Mouse (Mus musculus): ENCODE measurements at regions not wholly inside any gene's neighbourhood (a gene's known extent, or its start where the extent isn't known, plus 50 kb on each side); places are given as distances from the start of the nearest gene placed in this dataset.

DNA sequence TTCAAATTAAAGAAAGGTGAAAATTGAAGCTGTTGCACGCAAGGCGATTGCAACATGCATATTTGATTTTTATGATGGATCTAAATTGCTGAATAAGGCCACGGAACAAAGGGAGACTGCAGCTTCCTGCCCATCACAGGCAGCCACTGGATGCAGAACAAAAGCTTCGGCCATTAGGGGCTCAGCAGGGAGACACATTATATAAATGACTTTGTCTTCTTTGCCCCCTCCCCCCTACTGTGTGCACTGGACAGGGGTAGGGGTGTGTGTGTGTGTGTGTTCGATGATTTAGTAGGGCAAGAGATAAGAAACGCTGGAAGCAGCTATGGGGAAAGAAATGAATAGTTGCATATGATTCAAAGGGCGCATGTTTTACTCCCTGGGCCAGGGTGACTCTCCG lies 481.2 kb upstream of the Pmfbp1 start:
- Histone ChIP-seq H3K4me1 (peaks cover 12% of the 10 kb centered on the region), H3K27ac (no peak overlapping the region)
- WGBS, result 42% methylated on average over 8 of the region's 8 CpGs

DNA sequence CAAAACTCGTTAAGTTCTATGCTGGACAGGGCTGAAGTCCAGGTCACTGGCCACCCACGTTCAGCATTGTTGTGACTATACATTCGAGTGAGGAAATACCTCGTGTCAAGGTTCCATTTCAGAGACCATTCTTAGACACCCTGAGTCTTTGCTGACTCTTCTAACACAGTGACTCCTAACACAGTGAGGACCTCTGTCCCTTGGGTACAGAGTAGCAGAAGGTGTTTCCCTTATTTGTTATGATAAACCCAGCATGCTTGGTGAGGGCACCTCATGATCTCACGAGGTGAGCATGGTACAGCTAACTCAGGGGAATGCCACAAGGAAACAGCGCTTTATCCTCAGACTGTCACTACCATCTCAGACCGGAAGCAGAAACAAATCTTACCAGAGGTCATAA lies 480.2 kb upstream of the Pmfbp1 start:
- Histone ChIP-seq H3K9ac (no peak overlapping the region), H3K36me3 (no peaks in the 10 kb centered on the region), H3K4me1 (peaks cover 12% of the 10 kb centered on the region), H3K27ac (no peak overlapping the region), H3K9me3 (no peaks in the 10 kb centered on the region), H3K4me3 (no peak overlapping the region), H3K27me3 (no peaks in the 10 kb centered on the region), H3K4me2 (replicated peaks) (no peak overlapping the region)
- WGBS, result 69% methylated on average over 7 of the region's 7 CpGs
- no peak for ATAC-seq (ENCODE audit: low FRiP score, low read depth)

More for the DNA sequence above, 481.2 kb upstream of the Pmfbp1 start:
- H3K9ac ChIP-seq, result no peak overlapping the region
- no peak overlapping the region for H3K4me3 ChIP-seq
- no peak for ATAC-seq (ENCODE audit: low FRiP score, low read depth)
- H3K4me2 ChIP-seq (replicated peaks), result no peak overlapping the region
- H3K9me3 ChIP-seq, result no peaks in the 10 kb centered on the region
- H3K27me3 ChIP-seq, result no peaks in the 10 kb centered on the region
- no peaks in the 10 kb centered on the region for H3K36me3 ChIP-seq

DNA sequence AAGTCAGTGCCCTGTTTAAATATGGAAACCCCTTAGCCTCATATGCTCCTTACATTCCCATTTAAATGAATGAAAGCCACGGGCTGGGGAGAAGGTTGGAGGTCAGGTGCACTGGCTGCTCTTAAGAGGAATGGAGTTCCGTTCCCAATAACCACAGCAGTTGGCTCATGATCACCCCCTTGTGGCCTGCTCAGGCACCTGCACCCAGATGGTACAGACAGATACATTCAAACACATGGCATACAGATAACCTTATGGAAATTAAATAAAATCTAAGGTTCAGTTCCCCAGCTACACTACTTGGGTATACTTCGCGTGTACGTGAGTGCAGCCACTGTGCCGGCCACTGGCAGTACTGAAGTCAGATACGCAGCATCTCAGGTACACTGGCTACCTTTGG lies 479.1 kb upstream of the Pmfbp1 start:
- no peaks in the 10 kb centered on the region for H3K27me3 ChIP-seq
- 69% methylated on average over 7 of the region's 7 CpGs for WGBS
- no peaks in the 10 kb centered on the region for H3K36me3 ChIP-seq
- H3K4me3 ChIP-seq, result no peak overlapping the region
- H3K4me2 ChIP-seq (replicated peaks), result no peak overlapping the region
- no peak overlapping the region for H3K9ac ChIP-seq
- no peak overlapping the region for H3K27ac ChIP-seq
- H3K9me3 ChIP-seq, result no peaks in the 10 kb centered on the region
- H3K4me1 ChIP-seq, result peaks cover 12% of the 10 kb centered on the region
- ATAC-seq (ENCODE audit: low FRiP score, low read depth), result no peak

DNA sequence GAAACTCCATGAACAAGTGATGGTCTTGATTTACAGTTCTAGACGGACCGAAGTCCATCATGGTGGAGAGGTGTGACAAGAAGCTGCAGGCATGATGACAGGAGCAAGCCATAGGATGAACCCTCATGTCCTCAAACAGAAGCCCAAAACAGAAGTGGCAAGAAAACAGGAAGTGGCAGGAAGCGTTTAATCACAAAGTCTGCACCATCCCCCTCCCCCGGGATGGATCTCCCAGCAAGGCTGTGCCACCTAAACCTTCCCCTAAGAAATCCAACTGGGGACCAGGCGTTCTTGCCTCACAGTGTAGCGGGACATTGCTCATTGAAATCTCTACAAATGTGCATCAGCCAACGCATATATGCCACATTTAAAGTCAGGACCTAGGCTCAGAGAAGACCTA lies 474.3 kb upstream of the Pmfbp1 start:
- ATAC-seq (ENCODE audit: low FRiP score, low read depth), result no peak
- Histone ChIP-seq H3K27ac (no peak overlapping the region), H3K4me1 (0 out of 2 replicates have a peak, but pooled peaks cover 3% of the 10 kb centered on the region), H3K4me2 (replicated peaks) (no peak overlapping the region), H3K4me3 (no peak overlapping the region), H3K9me3 (no peaks in the 10 kb centered on the region), H3K36me3 (no peaks in the 10 kb centered on the region), H3K27me3 (no peaks in the 10 kb centered on the region), H3K9ac (no peak overlapping the region)
- WGBS, result 87% methylated on average over 7 of the region's 7 CpGs

DNA sequence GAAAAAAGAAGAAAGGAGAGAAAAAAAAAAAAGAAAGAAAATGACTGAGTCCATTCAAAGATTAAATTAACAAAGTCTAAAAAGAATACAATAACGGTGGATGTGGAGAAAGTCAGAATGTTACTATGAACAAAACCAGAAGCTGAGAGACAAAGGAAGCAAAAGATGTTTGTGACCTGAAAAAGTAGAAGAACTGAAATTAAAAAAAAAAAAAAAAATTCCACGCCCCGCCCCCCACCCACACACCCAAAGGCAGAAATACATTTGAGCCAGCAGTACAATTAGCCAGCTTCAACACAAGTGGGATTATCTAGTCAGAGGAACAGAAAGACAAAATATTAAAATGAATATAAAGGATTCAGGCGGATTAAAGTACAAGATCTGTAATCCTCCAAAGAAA lies 473.7 kb upstream of the Pmfbp1 start:
- H3K9ac ChIP-seq, result no peak overlapping the region
- 90% methylated on average over 4 of the region's 4 CpGs for WGBS

DNA sequence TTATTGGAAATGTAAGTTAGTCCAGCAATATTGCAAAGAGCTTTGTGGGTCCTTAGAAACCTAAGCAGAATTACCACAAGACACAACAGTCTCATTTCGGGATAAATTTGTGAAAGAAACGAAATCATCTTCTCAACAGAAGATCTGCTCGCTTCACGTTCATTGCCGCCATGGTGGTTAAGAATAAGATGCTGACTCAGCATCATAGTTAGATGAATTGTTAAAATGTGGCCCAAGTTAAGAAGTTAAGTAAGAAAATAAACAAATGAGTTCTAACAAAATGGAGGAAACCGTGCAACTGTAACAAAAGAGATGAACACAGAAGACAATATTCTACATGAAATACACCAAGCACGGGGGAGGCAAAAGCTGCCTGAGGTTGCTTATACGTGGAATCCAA lies 465.9 kb upstream of the Pmfbp1 start:
- H3K9ac ChIP-seq, result no peak overlapping the region
- H3K9me3 ChIP-seq, result no peaks in the 10 kb centered on the region
- no peak for ATAC-seq (ENCODE audit: low FRiP score, low read depth)
- 93% methylated on average over 8 of the region's 8 CpGs for WGBS
- H3K36me3 ChIP-seq, result no peaks in the 10 kb centered on the region
- no peak overlapping the region for H3K27ac ChIP-seq
- H3K27me3 ChIP-seq, result no peaks in the 10 kb centered on the region
- H3K4me1 ChIP-seq, result no peaks in the 10 kb centered on the region
- no peak overlapping the region for H3K4me2 ChIP-seq (replicated peaks)
- H3K4me3 ChIP-seq, result no peak overlapping the region

More for the DNA sequence above, 473.7 kb upstream of the Pmfbp1 start:
- Histone ChIP-seq H3K4me2 (replicated peaks) (no peak overlapping the region), H3K9me3 (no peaks in the 10 kb centered on the region), H3K4me3 (no peak overlapping the region), H3K36me3 (no peaks in the 10 kb centered on the region), H3K4me1 (0 out of 2 replicates have a peak, but pooled peaks cover 3% of the 10 kb centered on the region), H3K27ac (no peak overlapping the region), H3K27me3 (no peaks in the 10 kb centered on the region)
- ATAC-seq (ENCODE audit: low FRiP score, low read depth), result no peak

DNA sequence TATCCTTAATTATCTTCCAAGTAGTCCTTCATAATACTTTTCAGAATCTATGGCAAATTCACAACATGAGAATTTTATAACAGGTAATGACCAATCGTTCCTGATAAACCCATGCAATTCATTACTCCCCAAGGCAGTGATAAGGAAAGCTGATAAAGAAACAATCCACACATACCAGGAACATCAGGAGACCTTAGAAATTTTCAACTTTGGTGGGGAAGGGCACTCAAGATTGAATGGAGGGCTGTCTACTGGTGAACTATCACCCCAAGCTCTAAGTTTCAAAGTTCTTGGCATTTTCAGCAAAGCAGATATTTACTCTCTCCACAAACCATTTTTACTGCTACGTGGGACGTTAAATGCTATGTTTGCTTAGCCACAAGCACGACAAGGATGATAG lies 440.2 kb upstream of the Pmfbp1 start:
- H3K4me1 ChIP-seq, result peaks cover 6% of the 10 kb centered on the region; the same call in 1 of the 2 replicates
- WGBS, result 91% methylated on average over 4 of the region's 4 CpGs
- no peak for ATAC-seq (ENCODE audit: low FRiP score, low read depth)
- H3K27me3 ChIP-seq, result no peaks in the 10 kb centered on the region
- H3K4me2 ChIP-seq (replicated peaks), result no peak overlapping the region
- no peak overlapping the region for H3K27ac ChIP-seq
- H3K9ac ChIP-seq, result no peak overlapping the region
- H3K9me3 ChIP-seq, result peaks cover 7% of the 10 kb centered on the region; the same call in 1 of the 2 replicates
- H3K36me3 ChIP-seq, result no peaks in the 10 kb centered on the region
- no peak overlapping the region for H3K4me3 ChIP-seq

DNA sequence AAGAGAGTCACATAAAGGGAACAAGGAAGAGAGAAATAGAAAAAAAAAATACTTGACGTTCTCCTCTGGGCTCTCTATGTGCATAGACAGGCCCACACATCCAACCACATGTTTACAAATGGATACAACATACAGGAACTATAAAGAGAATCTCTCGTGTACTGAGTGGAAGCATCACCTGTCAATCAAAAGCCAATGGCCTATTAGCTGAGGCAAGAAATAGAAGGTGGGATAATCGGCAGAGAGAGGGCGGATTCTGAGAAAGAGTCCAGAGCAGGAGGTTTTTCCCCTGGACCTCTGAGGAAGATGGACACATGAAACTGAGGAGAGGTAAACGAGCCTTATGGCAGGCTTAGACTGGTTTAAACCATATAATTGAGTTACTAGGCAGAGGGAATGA lies 434.7 kb upstream of the Pmfbp1 start:
- WGBS, result 80% methylated on average over 5 of the region's 5 CpGs

DNA sequence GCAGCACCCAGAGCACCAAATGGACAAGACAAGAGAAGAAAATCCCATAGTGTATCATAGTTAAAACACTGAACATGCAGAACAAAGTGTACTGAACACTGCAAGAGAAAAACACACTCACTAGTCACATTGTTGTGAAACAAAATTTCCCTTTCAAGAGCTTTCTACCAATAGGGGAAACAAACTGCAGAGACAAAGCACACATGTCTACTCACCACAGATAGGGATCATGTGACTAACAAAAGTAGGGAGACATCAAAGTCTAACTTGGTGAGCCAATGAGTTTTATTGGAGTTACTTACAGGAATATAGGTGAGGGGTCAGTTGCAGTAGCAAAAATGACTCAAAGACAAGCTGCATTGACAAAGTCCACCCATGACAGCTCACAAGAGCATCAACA lies 431.5 kb upstream of the Pmfbp1 start:
- Histone ChIP-seq H3K27ac (no peak overlapping the region), H3K9ac (no peak overlapping the region), H3K4me3 (no peak overlapping the region), H3K27me3 (no peaks in the 10 kb centered on the region), H3K4me1 (peaks cover 8% of the 10 kb centered on the region; the same call in 1 of the 2 replicates), H3K36me3 (no peaks in the 10 kb centered on the region), H3K4me2 (replicated peaks) (no peak overlapping the region), H3K9me3 (0 out of 2 replicates have a peak, but pooled peaks cover 5% of the 10 kb centered on the region)
- no peak for ATAC-seq (ENCODE audit: low FRiP score, low read depth)

More for the DNA sequence above, 434.7 kb upstream of the Pmfbp1 start:
- 0 out of 2 replicates have a peak, but pooled peaks cover 5% of the 10 kb centered on the region for H3K9me3 ChIP-seq
- no peaks in the 10 kb centered on the region for H3K27me3 ChIP-seq
- H3K36me3 ChIP-seq, result no peaks in the 10 kb centered on the region
- H3K27ac ChIP-seq, result no peak overlapping the region
- no peak for ATAC-seq (ENCODE audit: low FRiP score, low read depth)
- H3K4me1 ChIP-seq, result peaks cover 10% of the 10 kb centered on the region; the same call in 1 of the 2 replicates
- no peak overlapping the region for H3K4me2 ChIP-seq (replicated peaks)
- H3K4me3 ChIP-seq, result no peak overlapping the region
- no peak overlapping the region for H3K9ac ChIP-seq

DNA sequence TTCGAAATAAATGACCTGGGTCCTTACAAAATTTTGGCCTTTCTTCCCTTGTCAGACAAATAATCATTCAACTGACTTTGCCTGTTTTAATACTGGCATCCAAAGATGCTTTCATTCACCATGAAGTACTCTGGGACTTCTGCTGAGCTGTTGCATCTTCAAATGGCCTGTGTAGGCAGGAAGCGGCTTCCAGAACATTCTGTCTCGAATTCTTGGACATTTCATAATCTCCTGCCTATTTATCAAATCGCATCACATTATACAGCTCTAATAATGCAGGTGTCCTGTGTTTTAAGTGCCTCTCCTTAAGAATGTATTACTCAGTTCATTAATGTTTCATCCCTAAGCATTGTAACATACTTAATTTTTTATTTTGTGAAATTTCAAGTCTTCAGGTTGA lies 420.1 kb upstream of the Pmfbp1 start:
- no peaks in the 10 kb centered on the region for H3K4me1 ChIP-seq
- WGBS, result 87% methylated on average over 4 of the region's 4 CpGs
- H3K9me3 ChIP-seq, result peaks cover 5% of the 10 kb centered on the region
- H3K4me2 ChIP-seq (replicated peaks), result no peak overlapping the region
- H3K27ac ChIP-seq, result no peak overlapping the region
- H3K4me3 ChIP-seq, result no peak overlapping the region
- ATAC-seq (ENCODE audit: low FRiP score, low read depth), result no peak
- H3K36me3 ChIP-seq, result no peaks in the 10 kb centered on the region
- H3K9ac ChIP-seq, result no peak overlapping the region
- H3K27me3 ChIP-seq, result no peaks in the 10 kb centered on the region

DNA sequence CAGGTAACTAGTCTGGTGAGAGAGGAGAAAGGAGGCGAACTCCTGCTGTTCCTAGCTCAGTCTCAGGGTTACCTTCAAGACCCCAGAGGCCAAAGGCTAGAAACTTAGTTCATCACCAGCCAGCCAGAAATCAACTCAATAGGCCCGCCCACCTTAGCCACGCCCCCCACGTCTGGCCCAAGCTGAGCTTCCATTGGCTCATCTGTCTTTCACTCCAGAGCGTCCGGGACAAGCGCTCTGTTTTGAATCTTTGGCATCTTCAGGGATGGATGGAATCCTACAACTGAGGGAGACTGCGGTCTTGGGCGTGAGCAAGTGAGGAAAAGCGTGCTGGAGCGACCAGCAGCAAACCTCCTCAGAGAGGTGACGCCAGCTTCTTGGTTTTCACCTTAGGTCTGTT lies 418.8 kb upstream of the Pmfbp1 start:
- Histone ChIP-seq H3K4me3 (peak overlapping the region; percentile 37), H3K4me2 (replicated peaks) (peak overlapping the region; percentile 58), H3K4me1 (no peaks in the 10 kb centered on the region), H3K9ac (peak overlapping the region; percentile 21; the same call in 1 of the 2 replicates), H3K27me3 (no peaks in the 10 kb centered on the region), H3K36me3 (no peaks in the 10 kb centered on the region), H3K27ac (no peak overlapping the region), H3K9me3 (peaks cover 5% of the 10 kb centered on the region)
- 22% methylated on average over 12 of the region's 12 CpGs for WGBS
- no peak for ATAC-seq (ENCODE audit: low FRiP score, low read depth)

DNA sequence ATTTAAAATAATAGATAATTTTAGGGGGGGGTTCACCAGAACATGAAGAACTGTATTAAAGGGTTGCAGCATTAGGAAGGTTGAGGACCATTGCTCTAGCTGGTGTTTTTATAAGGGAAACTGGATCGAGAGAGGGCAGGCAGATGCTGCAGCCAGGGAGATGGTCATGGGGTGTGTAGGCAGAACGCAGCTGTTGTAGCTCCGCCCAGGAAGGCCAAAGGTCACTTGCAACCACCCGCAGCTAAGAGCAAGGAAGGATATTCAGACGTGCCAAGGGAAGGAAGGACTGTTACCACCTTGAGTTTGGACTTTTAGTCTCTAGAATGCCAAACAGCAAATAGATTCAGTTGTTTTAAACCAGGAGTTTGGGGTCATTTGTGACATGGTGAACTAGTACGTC lies 414.6 kb upstream of the Pmfbp1 start:
- H3K4me1 ChIP-seq, result 0 out of 2 replicates have a peak, but pooled peaks cover 6% of the 10 kb centered on the region
- no peak for ATAC-seq (ENCODE audit: low FRiP score, low read depth)

DNA sequence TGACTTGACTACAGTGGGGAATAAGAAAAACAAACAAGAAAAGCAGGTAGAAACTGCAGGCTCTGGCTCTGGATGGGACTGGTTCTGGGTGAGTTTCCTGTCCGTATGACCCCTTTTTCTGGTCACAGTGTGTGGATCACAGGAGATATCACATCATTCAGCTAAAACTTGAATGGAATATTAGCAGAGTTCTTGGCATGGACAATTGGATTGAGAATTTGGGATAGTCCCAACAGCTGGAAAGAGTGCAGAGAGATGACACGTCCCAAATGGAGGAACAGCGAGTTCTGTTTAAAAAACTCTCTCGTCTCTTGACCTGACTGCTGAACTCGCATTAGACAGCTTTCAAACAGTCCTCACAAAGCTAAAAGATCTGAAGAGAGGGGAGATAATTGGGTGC lies 412.5 kb upstream of the Pmfbp1 start:
- no peak overlapping the region for H3K27ac ChIP-seq
- H3K4me1 ChIP-seq, result 0 out of 2 replicates have a peak, but pooled peaks cover 6% of the 10 kb centered on the region
- H3K9me3 ChIP-seq, result peaks cover 13% of the 10 kb centered on the region
- ATAC-seq (ENCODE audit: low FRiP score, low read depth), result no peak
- H3K27me3 ChIP-seq, result no peaks in the 10 kb centered on the region
- H3K36me3 ChIP-seq, result no peaks in the 10 kb centered on the region
- no peak overlapping the region for H3K4me3 ChIP-seq
- WGBS, result 55% methylated on average over 5 of the region's 5 CpGs
- no peak overlapping the region for H3K4me2 ChIP-seq (replicated peaks)
- no peak overlapping the region for H3K9ac ChIP-seq

More for the DNA sequence above, 414.6 kb upstream of the Pmfbp1 start:
- no peak overlapping the region for H3K27ac ChIP-seq
- H3K4me3 ChIP-seq, result no peak overlapping the region
- no peak overlapping the region for H3K4me2 ChIP-seq (replicated peaks)
- no peak overlapping the region for H3K9ac ChIP-seq
- H3K36me3 ChIP-seq, result no peaks in the 10 kb centered on the region
- 62% methylated on average over 6 of the region's 6 CpGs for WGBS
- no peaks in the 10 kb centered on the region for H3K27me3 ChIP-seq
- H3K9me3 ChIP-seq, result peaks cover 13% of the 10 kb centered on the region
